Mouse (Mus musculus) gastrocnemius, adult 18-20 months (tissue): ENCODE data around the gene Daam1. TPM values are rescaled to one million over a fixed set of nuclear protein-coding genes. Genes with fewer than 3 reads are reported as not detected.
"Not testable (repeated sequence)": the region's sequence is repeated elsewhere in the genome, so short reads cannot be mapped to it uniquely, and the experiment has no call there.

ENCODE experiments used
- DNase-seq: peaks from one replicate; pipeline ENCODE4 v3.0.0; 2021; ENCODE audit warnings: low spot score
- total RNA-seq, 2 experiments: library from RNA; stranded (reverse); gene quantifications; 2 replicates each; pipeline ENCODE4 v1.2.3; 2021

The Daam1 gene
- total RNA-seq, 2 experiments from 2014 or later = 9.5 to 11.7 TPM

GRCm38 (mm10) chr12:71834041-71834440 is 3.2 kb downstream of the Daam1 start:
- DNase-seq = no peak

- peak; percentile 49 for DNase-seq
Observed at GRCm38 (mm10) chr12:71835966-71836668, 5.2 kb downstream of the Daam1 start.

GRCm38 (mm10) chr12:71836776-71837175 is 5.9 kb downstream of the Daam1 start:
- peak; percentile 48 for DNase-seq

- DNase-seq = no peak
Observed at GRCm38 (mm10) chr12:71837576-71837975, 6.7 kb downstream of the Daam1 start.

- no peak for DNase-seq
Observed at GRCm38 (mm10) chr12:71838230-71838629, 7.4 kb downstream of the Daam1 start.

- no peak for DNase-seq
Observed at GRCm38 (mm10) chr12:71839653-71840052, 8.8 kb downstream of the Daam1 start.

GRCm38 (mm10) chr12:71840430-71841186 is 9.7 kb downstream of the Daam1 start:
- DNase-seq = no peak

- DNase-seq = no peak
Observed at GRCm38 (mm10) chr12:71842006-71842405, 11.1 kb downstream of the Daam1 start.

- no peak for DNase-seq
Observed at GRCm38 (mm10) chr12:71842588-71842987, 11.7 kb downstream of the Daam1 start.

- DNase-seq = no peak
Observed at GRCm38 (mm10) chr12:71845486-71845885, 14.6 kb downstream of the Daam1 start.

- DNase-seq = not testable (repeated sequence)
Observed at GRCm38 (mm10) chr12:71846416-71846815, 15.5 kb downstream of the Daam1 start.

GRCm38 (mm10) chr12:71847024-71847423 is 16.1 kb downstream of the Daam1 start:
- not testable (repeated sequence) for DNase-seq

GRCm38 (mm10) chr12:71847617-71848016 is 16.7 kb downstream of the Daam1 start:
- DNase-seq = no peak

GRCm38 (mm10) chr12:71848037-71848776 is 17.3 kb downstream of the Daam1 start:
- DNase-seq = no peak

- no peak for DNase-seq
Observed at GRCm38 (mm10) chr12:71849051-71849450, 18.2 kb downstream of the Daam1 start.

GRCm38 (mm10) chr12:71850135-71850534 is 19.3 kb downstream of the Daam1 start:
- DNase-seq = no peak

- DNase-seq = no peak
Observed at GRCm38 (mm10) chr12:71852678-71853077, 21.8 kb downstream of the Daam1 start.

- no peak for DNase-seq
Observed at GRCm38 (mm10) chr12:71853694-71854093, 22.8 kb downstream of the Daam1 start.

GRCm38 (mm10) chr12:71854191-71854590 is 23.3 kb downstream of the Daam1 start:
- no peak for DNase-seq

GRCm38 (mm10) chr12:71855730-71856479 is 25.0 kb downstream of the Daam1 start:
- DNase-seq = peak; percentile 71

- DNase-seq = no peak
Observed at GRCm38 (mm10) chr12:71856480-71856754, 25.5 kb downstream of the Daam1 start.

GRCm38 (mm10) chr12:71859096-71859495 is 28.2 kb downstream of the Daam1 start:
- no peak for DNase-seq
